Mouse (Mus musculus) heart, embryonic 12.5 days (tissue): ENCODE measurements at regions not wholly inside any gene's neighbourhood (a gene's known extent, or its start where the extent isn't known, plus 50 kb on each side); places are given as distances from the start of the nearest gene placed in this dataset.
A peak's percentile ranks its signal among the peaks of the same experiment; 100 is the strongest.

ENCODE experiments used
- ATAC-seq: fragments of 200-750 bp; cut with Nextera tagmentation; 2 replicates; pipeline ENCODE4 v1.8.0; 2017; ENCODE audit warnings: moderate TSS enrichment, moderate library complexity; ENCODE audit not compliant: insufficient number of reproducible peaks, low FRiP score
- H3K27ac ChIP-seq: fragments of 300-500 bp; sonication (generic); 2 replicates; pipeline ENCODE4 v1.5.1; 2016; ENCODE audit warnings: mild to moderate bottlenecking, moderate library complexity; ENCODE audit not compliant: poor library complexity, severe bottlenecking
- H3K27me3 ChIP-seq: fragments of 300-500 bp; sonication (generic); replicated peaks from 2 replicates; pipeline ENCODE4 v1.6.1; 2016; ENCODE audit warnings: mild to moderate bottlenecking, moderate library complexity
- H3K36me3 ChIP-seq: fragments of 300-500 bp; sonication (generic); 2 replicates; pipeline ENCODE4 v1.6.1; 2016; ENCODE audit warnings: mild to moderate bottlenecking, moderate library complexity
- H3K4me1 ChIP-seq: fragments of 300-500 bp; sonication (generic); replicated peaks from 2 replicates; pipeline ENCODE4 v1.6.1; 2016; ENCODE audit warnings: mild to moderate bottlenecking
- H3K4me2 ChIP-seq: fragments of 300-500 bp; sonication (generic); 2 replicates; pipeline ENCODE4 v1.6.1; 2016; ENCODE audit warnings: mild to moderate bottlenecking, moderate library complexity
- H3K4me3 ChIP-seq: fragments of 300-500 bp; sonication (generic); 2 replicates; pipeline ENCODE4 v1.5.1; 2016; ENCODE audit warnings: mild to moderate bottlenecking
- H3K9ac ChIP-seq: fragments of 300-500 bp; sonication (generic); 2 replicates; pipeline ENCODE4 v1.6.1; 2016; ENCODE audit warnings: mild to moderate bottlenecking, moderate library complexity
- H3K9me3 ChIP-seq: fragments of 300-500 bp; sonication (generic); replicated peaks from 2 replicates; pipeline ENCODE4 v1.6.1; 2016; ENCODE audit warnings: mild to moderate bottlenecking, moderate library complexity
- WGBS: fragments of 180-500 bp; shearing (Covaris S2); methylation state at CpG from one replicate; pipeline ENCODE4 v1.1.7; 2016; 5-methylcytosine and 5-hydroxymethylcytosine counted together

GRCm38 (mm10) chr4:12560546-12560945, 388.7 kb upstream of the Fam92a start:
- Histone ChIP-seq H3K4me3 (no peak overlapping the region), H3K36me3 (no peaks in the 10 kb centered on the region), H3K27ac (no peak overlapping the region), H3K4me2 (no peak overlapping the region), H3K4me1 (peaks cover 4% of the 10 kb centered on the region; the same call in 1 of the 2 replicates), H3K9ac (no peak overlapping the region), H3K9me3 (no peaks in the 10 kb centered on the region), H3K27me3 (no peaks in the 10 kb centered on the region)
- 68% methylated on average over 3 of the region's 3 CpGs for WGBS
- no peak for ATAC-seq

GRCm38 (mm10) chr4:12560015-12560414, 388.2 kb upstream of the Fam92a start:
- Histone ChIP-seq H3K9ac (no peak overlapping the region), H3K36me3 (no peaks in the 10 kb centered on the region), H3K4me2 (no peak overlapping the region), H3K4me1 (peaks cover 4% of the 10 kb centered on the region; the same call in 1 of the 2 replicates), H3K4me3 (no peak overlapping the region), H3K9me3 (no peaks in the 10 kb centered on the region), H3K27me3 (no peaks in the 10 kb centered on the region), H3K27ac (no peak overlapping the region)
- no peak for ATAC-seq
- WGBS = 77% methylated on average over 4 of the region's 4 CpGs

- no peak overlapping the region for H3K4me3 ChIP-seq
- H3K36me3 ChIP-seq = no peaks in the 10 kb centered on the region
- 75% methylated on average over 2 of the region's 2 CpGs for WGBS
- H3K4me1 ChIP-seq = no peaks in the 10 kb centered on the region
- H3K27ac ChIP-seq = no peak overlapping the region
- H3K9me3 ChIP-seq = no peaks in the 10 kb centered on the region
- ATAC-seq = no peak
- no peak overlapping the region for H3K4me2 ChIP-seq
- no peak overlapping the region for H3K9ac ChIP-seq
- no peaks in the 10 kb centered on the region for H3K27me3 ChIP-seq
Observed at GRCm38 (mm10) chr4:12557105-12557504, 385.3 kb upstream of the Fam92a start.

GRCm38 (mm10) chr4:12549265-12549664, 377.4 kb upstream of the Fam92a start:
- no peak for ATAC-seq
- Histone ChIP-seq H3K27ac (no peak overlapping the region), H3K4me3 (no peak overlapping the region), H3K4me1 (no peaks in the 10 kb centered on the region), H3K9ac (no peak overlapping the region), H3K4me2 (no peak overlapping the region), H3K27me3 (no peaks in the 10 kb centered on the region), H3K36me3 (no peaks in the 10 kb centered on the region), H3K9me3 (no peaks in the 10 kb centered on the region)
- 88% methylated on average over 4 of the region's 4 CpGs for WGBS

- no peak overlapping the region for H3K4me2 ChIP-seq
- no peak overlapping the region for H3K9ac ChIP-seq
- no peak for ATAC-seq
- WGBS = 34% methylated on average over 2 of the region's 2 CpGs
- H3K36me3 ChIP-seq = no peaks in the 10 kb centered on the region
- H3K4me3 ChIP-seq = no peak overlapping the region
- H3K9me3 ChIP-seq = no peaks in the 10 kb centered on the region
- H3K27me3 ChIP-seq = no peaks in the 10 kb centered on the region
- H3K27ac ChIP-seq = no peak overlapping the region
- peaks cover under 1% of the 10 kb centered on the region; the same call in 1 of the 2 replicates for H3K4me1 ChIP-seq
Observed at GRCm38 (mm10) chr4:12543906-12544305, 372.1 kb upstream of the Fam92a start.

- no peak for ATAC-seq
- WGBS = 91% methylated on average over 1 of the region's 1 CpGs
- Histone ChIP-seq H3K27me3 (no peaks in the 10 kb centered on the region), H3K4me3 (no peak overlapping the region), H3K9ac (no peak overlapping the region), H3K4me1 (peaks cover 3% of the 10 kb centered on the region; the same call in 1 of the 2 replicates), H3K36me3 (no peaks in the 10 kb centered on the region), H3K9me3 (no peaks in the 10 kb centered on the region), H3K4me2 (no peak overlapping the region), H3K27ac (no peak overlapping the region)
Observed at GRCm38 (mm10) chr4:12541508-12541907, 369.7 kb upstream of the Fam92a start.

- H3K9ac ChIP-seq = no peak overlapping the region
- no peaks in the 10 kb centered on the region for H3K9me3 ChIP-seq
- H3K36me3 ChIP-seq = no peaks in the 10 kb centered on the region
- no peak overlapping the region for H3K27ac ChIP-seq
- H3K4me2 ChIP-seq = no peak overlapping the region
- no peak overlapping the region for H3K4me3 ChIP-seq
- WGBS = 48% methylated on average over 4 of the region's 4 CpGs
- no peak for ATAC-seq
- peaks cover 3% of the 10 kb centered on the region; the same call in 1 of the 2 replicates for H3K4me1 ChIP-seq
- H3K27me3 ChIP-seq = no peaks in the 10 kb centered on the region
Observed at GRCm38 (mm10) chr4:12539184-12539791, 367.5 kb upstream of the Fam92a start.

GRCm38 (mm10) chr4:12538694-12539121, 366.9 kb upstream of the Fam92a start:
- peak overlapping the region; percentile 22; the same call in 1 of the 2 replicates for H3K4me3 ChIP-seq
- no peak overlapping the region for H3K9ac ChIP-seq
- H3K27ac ChIP-seq = no peak overlapping the region
- H3K27me3 ChIP-seq = no peaks in the 10 kb centered on the region
- WGBS = 15% methylated on average over 4 of the region's 4 CpGs
- no peaks in the 10 kb centered on the region for H3K9me3 ChIP-seq
- peak overlapping the region; percentile 56 for H3K4me2 ChIP-seq
- ATAC-seq = no peak
- no peaks in the 10 kb centered on the region for H3K36me3 ChIP-seq
- H3K4me1 ChIP-seq = peaks cover 3% of the 10 kb centered on the region; the same call in 1 of the 2 replicates

- H3K9me3 ChIP-seq = no peaks in the 10 kb centered on the region
- WGBS = 67% methylated on average over 5 of the region's 5 CpGs
- H3K27me3 ChIP-seq = no peaks in the 10 kb centered on the region
- H3K36me3 ChIP-seq = no peaks in the 10 kb centered on the region
- H3K4me3 ChIP-seq = no peak overlapping the region
- ATAC-seq = no peak
- no peak overlapping the region for H3K9ac ChIP-seq
- H3K4me2 ChIP-seq = no peak overlapping the region
- H3K27ac ChIP-seq = no peak overlapping the region
- peaks cover 3% of the 10 kb centered on the region; the same call in 1 of the 2 replicates for H3K4me1 ChIP-seq
Observed at GRCm38 (mm10) chr4:12538043-12538442, 366.2 kb upstream of the Fam92a start.

GRCm38 (mm10) chr4:12534151-12534550, 362.3 kb upstream of the Fam92a start:
- no peaks in the 10 kb centered on the region for H3K27me3 ChIP-seq
- peaks cover 3% of the 10 kb centered on the region; the same call in 1 of the 2 replicates for H3K4me1 ChIP-seq
- no peak overlapping the region for H3K27ac ChIP-seq
- H3K36me3 ChIP-seq = no peaks in the 10 kb centered on the region
- H3K4me2 ChIP-seq = no peak overlapping the region
- no peak for ATAC-seq
- H3K4me3 ChIP-seq = no peak overlapping the region
- H3K9me3 ChIP-seq = no peaks in the 10 kb centered on the region
- H3K9ac ChIP-seq = no peak overlapping the region
- 42% methylated on average over 2 of the region's 2 CpGs for WGBS

GRCm38 (mm10) chr4:12532961-12533360, 361.1 kb upstream of the Fam92a start:
- Histone ChIP-seq H3K4me2 (no peak overlapping the region), H3K36me3 (no peaks in the 10 kb centered on the region), H3K4me3 (no peak overlapping the region), H3K9me3 (no peaks in the 10 kb centered on the region), H3K27ac (no peak overlapping the region), H3K27me3 (no peaks in the 10 kb centered on the region), H3K9ac (no peak overlapping the region), H3K4me1 (no peaks in the 10 kb centered on the region; the same call in 1 of the 2 replicates)
- 64% methylated on average over 4 of the region's 4 CpGs for WGBS
- ATAC-seq = no peak

- Histone ChIP-seq H3K36me3 (no peaks in the 10 kb centered on the region), H3K9me3 (0 out of 2 replicates have a peak, but pooled peaks cover 3% of the 10 kb centered on the region), H3K27me3 (no peaks in the 10 kb centered on the region), H3K4me3 (no peak overlapping the region), H3K27ac (no peak overlapping the region), H3K4me1 (no peaks in the 10 kb centered on the region), H3K4me2 (no peak overlapping the region), H3K9ac (no peak overlapping the region)
- 53% methylated on average over 7 of the region's 7 CpGs for WGBS
- ATAC-seq = no peak
Observed at GRCm38 (mm10) chr4:12522358-12522757, 350.5 kb upstream of the Fam92a start.
